Mouse (Mus musculus) stomach, postnatal 0 days (tissue): ENCODE results near the gene Cldnd2. TPM values are rescaled to one million over a fixed set of nuclear protein-coding genes. Genes with fewer than 3 reads are reported as not detected.

ENCODE experiments used
- ATAC-seq: fragments of 200-750 bp; cut with Nextera tagmentation; 2 replicates; pipeline ENCODE4 v1.8.0; 2017; ENCODE audit not compliant: low FRiP score, low TSS enrichment
- DNase-seq: peaks from one replicate; pipeline ENCODE4 v3.0.0-alpha.2; 2016; ENCODE audit warnings: low spot score
- H3K27ac ChIP-seq: fragments of 300-500 bp; sonication (generic); replicated peaks from 2 replicates; pipeline ENCODE4 v1.5.1; 2014; ENCODE audit warnings: mild to moderate bottlenecking, control low read depth
- H3K27me3 ChIP-seq: fragments of 300-500 bp; sonication (generic); 2 replicates; pipeline ENCODE4 v1.6.1; 2014; ENCODE audit warnings: low read length; ENCODE audit not compliant: control insufficient read depth, insufficient read depth
- H3K36me3 ChIP-seq: fragments of 300-500 bp; sonication (generic); 2 replicates; pipeline ENCODE4 v1.6.1; 2014; ENCODE audit warnings: low read length, mixed read lengths; ENCODE audit not compliant: control insufficient read depth, insufficient read depth
- H3K4me1 ChIP-seq: fragments of 300-500 bp; sonication (generic); replicated peaks from 2 replicates; pipeline ENCODE4 v1.6.1; 2014; ENCODE audit warnings: antibody characterized with exemption; ENCODE audit not compliant: control insufficient read depth, insufficient read depth
- H3K4me2 ChIP-seq: fragments of 300-500 bp; sonication (generic); replicated peaks from 2 replicates; pipeline ENCODE4 v1.6.1; 2014; ENCODE audit warnings: low read depth, mild to moderate bottlenecking, control low read depth, moderate library complexity
- H3K4me3 ChIP-seq: fragments of 300-500 bp; sonication (generic); 2 replicates; pipeline ENCODE4 v1.5.1; 2014; ENCODE audit warnings: low read depth, low read length, control low read depth
- H3K9ac ChIP-seq: fragments of 300-500 bp; sonication (generic); 2 replicates; pipeline ENCODE4 v1.6.1; 2014; ENCODE audit warnings: mild to moderate bottlenecking, low read length, control low read depth, mixed read lengths
- H3K9me3 ChIP-seq: fragments of 300-500 bp; sonication (generic); 2 replicates; pipeline ENCODE4 v1.6.1; 2016; ENCODE audit warnings: low read length; ENCODE audit not compliant: control insufficient read depth
- CTCF ChIP-seq: IDR thresholded peaks from 2 replicates; pipeline ENCODE4 v1.5.1; 2016; ENCODE audit warnings: antibody characterized with exemption, low read depth, mild to moderate bottlenecking, moderate library complexity
- EP300 ChIP-seq: optimal IDR thresholded peaks from 2 replicates; pipeline ENCODE3; 2016; ENCODE audit warnings: antibody characterized with exemption
- WGBS: fragments of 180-500 bp; shearing (Covaris S2); extraction: QIAGEN DNeasy Blood & Tissue Kit; methylation state at CpG from one replicate; pipeline ENCODE4 v1.1.7; 2014; 5-methylcytosine and 5-hydroxymethylcytosine counted together
- polyA plus RNA-seq: library from polyadenylated mRNA; unstranded; fragments of >200 nt; fragmentation: Nextera tagmentation; extraction: Ambion mirVana; gene quantifications from 2 replicates; pipeline ENCODE4 v1.2.1, GENCODE M21; 2015

Gene Cldnd2
- polyA plus RNA-seq, 1 experiment from 2014 or later = not detected

- DNase-seq (no peak), ATAC-seq (no peak)
- TF ChIP-seq EP300 (no peak), CTCF (no peak)
- Histone ChIP-seq H3K9ac (peak overlapping the region; percentile 51), H3K27ac (peak overlapping the region; percentile 69; the same call in 1 of the 2 replicates), H3K9me3 (no peaks in the 10 kb centered on the region), H3K36me3 (no peaks in the 10 kb centered on the region), H3K27me3 (no peaks in the 10 kb centered on the region), H3K4me1 (0 out of 2 replicates have a peak, but pooled peaks cover 2% of the 10 kb centered on the region), H3K4me3 (peak overlapping the region; percentile 55), H3K4me2 (peak overlapping the region; percentile 92)
- WGBS = 7% methylated on average over 35 of the region's 35 CpGs
Observed at GRCm38 (mm10) chr7:43464864-43465343, 24.3 kb downstream of the Cldnd2 start.

GRCm38 (mm10) chr7:43465344-43466098 is 24.9 kb downstream of the Cldnd2 start:
- 0 out of 2 replicates have a peak, but pooled peaks cover 2% of the 10 kb centered on the region for H3K4me1 ChIP-seq
- peak overlapping the region; percentile 92 for H3K4me2 ChIP-seq
- H3K4me3 ChIP-seq = peak overlapping the region; percentile 55
- no peaks in the 10 kb centered on the region for H3K36me3 ChIP-seq
- TF ChIP-seq CTCF (peak; percentile 63), EP300 (no peak)
- peak overlapping the region; percentile 63 for H3K9ac ChIP-seq
- H3K27ac ChIP-seq = peak overlapping the region; percentile 69; the same call in 1 of the 2 replicates
- peak; percentile 89 for DNase-seq
- peak; percentile 86 for ATAC-seq
- WGBS = 0% methylated on average over 33 of the region's 33 CpGs
- H3K27me3 ChIP-seq = no peaks in the 10 kb centered on the region
- H3K9me3 ChIP-seq = no peaks in the 10 kb centered on the region

GRCm38 (mm10) chr7:43466099-43466694 is 25.6 kb downstream of the Cldnd2 start:
- Histone ChIP-seq H3K36me3 (no peaks in the 10 kb centered on the region), H3K4me3 (peak overlapping the region; percentile 55), H3K27me3 (no peaks in the 10 kb centered on the region), H3K4me1 (0 out of 2 replicates have a peak, but pooled peaks cover 2% of the 10 kb centered on the region), H3K9me3 (no peaks in the 10 kb centered on the region), H3K4me2 (peak overlapping the region; percentile 92), H3K9ac (peak overlapping the region; percentile 63), H3K27ac (peak overlapping the region; percentile 69; the same call in 1 of the 2 replicates)
- no peak for TF ChIP-seq EP300
- TF ChIP-seq CTCF = peak; percentile 98
- WGBS = under 1% methylated on average over 33 of the region's 33 CpGs
- DNase-seq (peak; percentile 88), ATAC-seq (peak; percentile 82)

GRCm38 (mm10) chr7:43470373-43470772 is 29.8 kb downstream of the Cldnd2 start:
- TF ChIP-seq CTCF = peak; percentile 70
- no peak for TF ChIP-seq EP300
- Histone ChIP-seq H3K4me1 (no peaks in the 10 kb centered on the region), H3K4me3 (no peak overlapping the region), H3K9me3 (no peaks in the 10 kb centered on the region), H3K9ac (no peak overlapping the region), H3K36me3 (no peaks in the 10 kb centered on the region), H3K27me3 (no peaks in the 10 kb centered on the region), H3K4me2 (no peak overlapping the region), H3K27ac (no peak overlapping the region)
- ATAC-seq (no peak), DNase-seq (peak; percentile 51)
- WGBS = 51% methylated on average over 8 of the region's 8 CpGs

- peak; percentile 47 for DNase-seq
- Histone ChIP-seq H3K4me2 (no peak overlapping the region), H3K27ac (no peak overlapping the region), H3K36me3 (no peaks in the 10 kb centered on the region), H3K9me3 (no peaks in the 10 kb centered on the region), H3K4me3 (no peak overlapping the region), H3K9ac (no peak overlapping the region), H3K27me3 (no peaks in the 10 kb centered on the region), H3K4me1 (no peaks in the 10 kb centered on the region)
- 0 out of 2 replicates have a peak, but pooled peaks have one; percentile 36 for ATAC-seq
- TF ChIP-seq EP300 = no peak
- TF ChIP-seq CTCF = peak; percentile 49
- WGBS = 20% methylated on average over 23 of the region's 23 CpGs
Observed at GRCm38 (mm10) chr7:43475706-43476105, 35.1 kb downstream of the Cldnd2 start.

GRCm38 (mm10) chr7:43476376-43476775 is 35.8 kb downstream of the Cldnd2 start:
- Histone ChIP-seq H3K36me3 (no peaks in the 10 kb centered on the region), H3K4me1 (no peaks in the 10 kb centered on the region), H3K27me3 (no peaks in the 10 kb centered on the region), H3K4me2 (no peak overlapping the region), H3K4me3 (no peak overlapping the region), H3K9ac (no peak overlapping the region), H3K9me3 (no peaks in the 10 kb centered on the region), H3K27ac (no peak overlapping the region)
- DNase-seq (no peak), ATAC-seq (no peak)
- TF ChIP-seq EP300 (no peak), CTCF (no peak)
- WGBS = 13% methylated on average over 13 of the region's 13 CpGs
